In the genomic region with DNA sequence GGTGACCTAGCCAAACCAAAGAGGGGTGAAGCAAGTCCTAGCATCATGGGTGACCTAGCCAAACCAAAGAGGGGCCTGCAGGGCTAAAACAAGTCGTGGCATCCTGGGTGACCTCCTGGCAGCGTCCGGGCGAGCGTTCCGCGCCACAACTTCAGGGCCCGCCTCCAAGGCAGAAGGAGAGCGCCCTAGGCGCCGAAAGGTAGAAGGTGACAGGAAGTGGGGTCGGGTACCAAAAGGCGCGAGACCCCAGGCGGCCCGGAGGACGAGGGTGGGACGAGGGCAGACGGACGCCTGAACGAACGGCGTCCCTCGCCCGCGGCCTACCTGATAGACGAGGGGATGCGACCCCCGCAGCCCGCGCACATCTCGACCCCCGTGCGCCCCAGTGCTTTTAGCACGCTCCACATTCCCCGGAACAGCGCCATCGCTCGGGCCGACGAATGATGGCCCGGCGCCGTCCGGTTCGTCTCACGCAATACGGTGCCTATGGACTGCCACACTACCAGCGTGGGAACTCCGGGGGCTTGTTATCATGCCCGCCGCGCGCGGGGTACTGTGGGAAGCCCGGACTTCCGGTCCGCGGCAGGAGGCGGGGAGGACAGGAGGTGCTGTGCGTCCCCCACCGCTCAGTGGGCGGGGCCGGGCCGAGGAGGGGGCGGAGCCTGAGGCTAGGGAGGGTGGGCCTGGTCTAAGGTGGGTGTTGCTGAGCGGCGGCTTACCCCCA, we compare ENCODE assay signal across 1 mouse cellular context.
TF ChIP-seq lines count a peak whose summit lies in the region.

No protein-coding gene starts in this region.

TF ChIP-seq in MEL, 35 proteins besides CTCF, POLR2A, EP300 and RAD21 (continued from another document):
- peak; percentile 89 for TF ChIP-seq NELFE (IDR thresholded peaks at IDR 0.05; ENCODE audit: low read depth, low read length)
- no peak; the same call in 1 of the 2 replicates for TF ChIP-seq MAX (IDR thresholded peaks at IDR 0.05; ENCODE audit: low read length)
- TF ChIP-seq MXI1 (IDR thresholded peaks at IDR 0.05; ENCODE audit: low read depth, low read length): no peak
- TF ChIP-seq JUND (IDR thresholded peaks at IDR 0.05; ENCODE audit: low read depth, low read length): no peak
- TF ChIP-seq KAT2A (conservative IDR thresholded peaks at IDR 0.05; ENCODE audit: low read depth, low read length): no peak; the same call in 1 of the 2 replicates
- no peak for TF ChIP-seq MAFK (IDR thresholded peaks at IDR 0.05; ENCODE audit: borderline replicate concordance, low read depth, low read length)
- TF ChIP-seq POLR2AphosphoS5 (IDR thresholded peaks at IDR 0.05; ENCODE audit: borderline replicate concordance, low read depth, low read length): no peak
- no peak for TF ChIP-seq ZC3H11A (IDR thresholded peaks at IDR 0.05; ENCODE audit: low read depth, low read length)
- no peak for TF ChIP-seq USF2 (IDR thresholded peaks at IDR 0.05; ENCODE audit: borderline replicate concordance in 1 of 2, insufficient read depth in 1 of 2, low read depth in 1 of 2, low read length in 2 of 2)
- TF ChIP-seq ZMIZ1 (IDR thresholded peaks at IDR 0.05; ENCODE audit: low read depth, low read length): peak; percentile 70
- no peak for TF ChIP-seq RCOR1 (IDR thresholded peaks at IDR 0.05; ENCODE audit: low read depth, low read length)
- TF ChIP-seq UBTF (IDR thresholded peaks at IDR 0.05; ENCODE audit: borderline replicate concordance, insufficient read depth, low read depth, low read length): no peak
- TF ChIP-seq MEF2A (IDR thresholded peaks at IDR 0.05; ENCODE audit: extremely low read depth, insufficient replicate concordance, low read depth, low read length, poor library complexity, severe bottlenecking): no peak
- TF ChIP-seq SMC3 (IDR thresholded peaks at IDR 0.05; ENCODE audit: low read depth, low read length): no peak
TF ChIP-seq in MEL: peak in this region for 11.
